Mouse (Mus musculus) liver, embryonic 14.5 days (tissue): ENCODE measurements at regions not wholly inside any gene's neighbourhood (a gene's known extent, or its start where the extent isn't known, plus 50 kb on each side); places are given as distances from the start of the nearest gene placed in this dataset.

Source experiments
- ATAC-seq: fragments of 200-750 bp; cut with Nextera tagmentation; 2 replicates; pipeline ENCODE4 v1.8.0; 2017; ENCODE audit warnings: moderate number of reproducible peaks, mild to moderate bottlenecking, moderate library complexity; ENCODE audit not compliant: insufficient read depth
- DNase-seq, 3 experiments: peaks; one replicate each; pipeline ENCODE4 v3.0.0-alpha.2; 2012 to 2013; ENCODE audit warnings: low read depth in 3 of 3, low spot score in 3 of 3
- H3K27ac ChIP-seq: fragments of 300-500 bp; sonication (generic); 2 replicates; pipeline ENCODE4 v1.5.1; 2014; ENCODE audit warnings: moderate library complexity, mild to moderate bottlenecking, control low read depth, inconsistent platforms
- H3K27me3 ChIP-seq: fragments of 300-500 bp; sonication (generic); 2 replicates; pipeline ENCODE4 v1.6.1; 2014; ENCODE audit warnings: mild to moderate bottlenecking, low read length, moderate library complexity; ENCODE audit not compliant: control insufficient read depth, insufficient read depth
- H3K36me3 ChIP-seq: fragments of 300-500 bp; sonication (generic); replicated peaks from 2 replicates; pipeline ENCODE4 v1.6.1; 2014; ENCODE audit warnings: low read depth; ENCODE audit not compliant: control insufficient read depth, insufficient read depth
- H3K4me1 ChIP-seq, 2 experiments: fragments of 200-500 bp in 1 of 2; fragments of 300-500 bp in 1 of 2; sonication (generic) in 1 of 2; replicated peaks; 2 replicates each; pipeline ENCODE4 v1.6.1; 2012 to 2014; ENCODE audit warnings: antibody characterized with exemption in 1 of 2, inconsistent platforms in 1 of 2, low read length in 1 of 2; ENCODE audit not compliant: control insufficient read depth in 2 of 2, insufficient read depth in 2 of 2
- H3K4me2 ChIP-seq: fragments of 300-500 bp; sonication (generic); 2 replicates; pipeline ENCODE4 v1.6.1; 2014; ENCODE audit warnings: low read depth, mild to moderate bottlenecking, control low read depth, moderate library complexity
- H3K4me3 ChIP-seq, 2 experiments: fragments of 200-500 bp in 1 of 2; fragments of 300-500 bp in 1 of 2; sonication (generic) in 1 of 2; 2 replicates each; pipeline ENCODE4 v1.5.1; 2012 to 2014; ENCODE audit warnings: low read depth in 2 of 2, low read length in 2 of 2, mild to moderate bottlenecking in 2 of 2, control low read depth in 1 of 2, inconsistent platforms in 1 of 2, moderate library complexity in 1 of 2; ENCODE audit not compliant: insufficient read depth in 1 of 2
- H3K9ac ChIP-seq: fragments of 300-500 bp; sonication (generic); replicated peaks from 2 replicates; pipeline ENCODE4 v1.6.1; 2014; ENCODE audit warnings: mild to moderate bottlenecking, control low read depth, moderate library complexity
- H3K9me3 ChIP-seq: fragments of 300-500 bp; sonication (generic); 2 replicates; pipeline ENCODE4 v1.6.1; 2016; ENCODE audit warnings: low read length, mixed read lengths; ENCODE audit not compliant: control insufficient read depth
- CTCF ChIP-seq: IDR thresholded peaks from 2 replicates; pipeline ENCODE4 v1.5.1; 2016; ENCODE audit warnings: antibody characterized with exemption, low read depth, control low read depth
- EP300 ChIP-seq: IDR thresholded peaks from 2 replicates; pipeline ENCODE4 v1.6.1; 2016; ENCODE audit warnings: antibody characterized with exemption, low read depth
- WGBS: fragments of 180-500 bp; shearing (Covaris S2); extraction: QIAGEN DNeasy Blood & Tissue Kit; methylation state at CpG from one replicate; pipeline ENCODE4 v1.1.7; 2014; ENCODE audit not compliant: insufficient replicate concordance; 5-methylcytosine and 5-hydroxymethylcytosine counted together

- no peaks in the 10 kb centered on the region for H3K36me3 ChIP-seq
These were observed 499.6 kb downstream of the Ebf1 start for GRCm38 (mm10) chr11:45116702-45117101.

GRCm38 (mm10) chr11:45123276-45123675 is 506.2 kb downstream of the Ebf1 start:
- Histone ChIP-seq H3K4me1 (no peaks in the 10 kb centered on the region), H3K9ac (no peak overlapping the region), H3K36me3 (no peaks in the 10 kb centered on the region), H3K9me3 (no peaks in the 10 kb centered on the region), H3K4me3 (no peak overlapping the region), H3K27ac (no peak overlapping the region), H3K27me3 (no peaks in the 10 kb centered on the region), H3K4me2 (no peak overlapping the region)
- ATAC-seq (no peak), DNase-seq (no peak)
- WGBS: 46% methylated on average over 2 of the region's 2 CpGs
- TF ChIP-seq CTCF (no peak), EP300 (no peak)

More at GRCm38 (mm10) chr11:45116702-45117101, 499.6 kb downstream of the Ebf1 start:
- no peak overlapping the region for H3K9ac ChIP-seq
- ATAC-seq (no peak), DNase-seq (no peak)
- H3K4me1 ChIP-seq: no peaks in the 10 kb centered on the region
- no peaks in the 10 kb centered on the region for H3K9me3 ChIP-seq
- H3K4me2 ChIP-seq: no peak overlapping the region
- WGBS: 66% methylated on average over 1 of the region's 1 CpGs
- H3K4me3 ChIP-seq: no peak overlapping the region
- TF ChIP-seq CTCF (no peak), EP300 (no peak)
- H3K27me3 ChIP-seq: no peaks in the 10 kb centered on the region
- no peak overlapping the region for H3K27ac ChIP-seq

GRCm38 (mm10) chr11:45136781-45137180 is 519.7 kb downstream of the Ebf1 start:
- H3K27ac ChIP-seq: no peak overlapping the region
- DNase-seq (no peak), ATAC-seq (no peak)
- H3K27me3 ChIP-seq: no peaks in the 10 kb centered on the region
- WGBS: 58% methylated on average over 2 of the region's 2 CpGs
- H3K4me1 ChIP-seq: no peaks in the 10 kb centered on the region
- H3K9ac ChIP-seq: no peak overlapping the region
- H3K9me3 ChIP-seq: no peaks in the 10 kb centered on the region
- no peaks in the 10 kb centered on the region for H3K36me3 ChIP-seq
- no peak overlapping the region for H3K4me3 ChIP-seq
- TF ChIP-seq CTCF (no peak), EP300 (no peak)
- H3K4me2 ChIP-seq: no peak overlapping the region

GRCm38 (mm10) chr11:45138351-45138975 is 521.3 kb downstream of the Ebf1 start:
- Histone ChIP-seq H3K9me3 (no peaks in the 10 kb centered on the region), H3K4me1 (no peaks in the 10 kb centered on the region), H3K9ac (no peak overlapping the region), H3K27ac (no peak overlapping the region), H3K27me3 (no peaks in the 10 kb centered on the region), H3K4me2 (no peak overlapping the region), H3K4me3 (no peak overlapping the region), H3K36me3 (no peaks in the 10 kb centered on the region)
- no peak for TF ChIP-seq CTCF
- TF ChIP-seq EP300: no peak
- WGBS: 55% methylated on average over 4 of the region's 4 CpGs
- no peak for ATAC-seq
- no peak for DNase-seq

- Histone ChIP-seq H3K4me1 (no peaks in the 10 kb centered on the region), H3K9me3 (no peaks in the 10 kb centered on the region), H3K4me2 (no peak overlapping the region), H3K36me3 (no peaks in the 10 kb centered on the region), H3K4me3 (no peak overlapping the region), H3K9ac (no peak overlapping the region), H3K27ac (no peak overlapping the region), H3K27me3 (no peaks in the 10 kb centered on the region)
- no peak for DNase-seq
- 36% methylated on average over 1 of the region's 1 CpGs for WGBS
- ATAC-seq: no peak
- TF ChIP-seq EP300 (no peak), CTCF (no peak)
These were observed 523.4 kb downstream of the Ebf1 start for GRCm38 (mm10) chr11:45140490-45140889.
